Mouse (Mus musculus) mesoderm, embryonic 11.5 days (tissue): ENCODE measurements around the gene Wdr62.
A peak's percentile ranks its signal among the peaks of the same experiment; 100 is the strongest.

ENCODE experiments used
- DNase-seq: peaks from one replicate; pipeline ENCODE4 v3.0.0-alpha.2; 2012; ENCODE audit warnings: low read depth, low spot score

Wdr62 gene

GRCm38 (mm10) chr7:30306083-30306779 lies 26.0 kb upstream of the Wdr62 start:
- no peak for DNase-seq

DNA sequence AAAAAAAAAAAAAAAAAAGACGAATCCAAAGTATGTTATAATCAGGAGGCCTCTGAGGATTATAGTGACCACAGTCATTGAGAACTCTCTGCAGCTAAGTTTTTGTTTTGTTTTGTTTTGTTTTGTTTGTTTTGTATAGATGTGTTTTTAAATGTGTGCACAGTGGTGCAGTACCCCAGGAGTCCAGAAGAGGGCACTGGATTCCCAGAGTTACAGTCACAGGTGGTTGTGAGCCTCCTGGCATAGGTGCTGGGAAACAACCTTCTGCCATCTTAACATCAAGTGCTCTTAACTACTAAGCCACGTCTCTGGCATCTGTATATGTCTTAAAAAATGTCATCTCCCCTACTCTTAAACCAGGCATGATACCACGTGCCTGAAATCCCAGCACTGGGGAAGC lies 20.7 kb upstream of the Wdr62 start:
- peak; percentile 30 for DNase-seq

GRCm38 (mm10) chr7:30297266-30297665 lies 17.0 kb upstream of the Wdr62 start:
- DNase-seq = no peak

GRCm38 (mm10) chr7:30296816-30297215 lies 16.6 kb upstream of the Wdr62 start:
- no peak for DNase-seq

DNA sequence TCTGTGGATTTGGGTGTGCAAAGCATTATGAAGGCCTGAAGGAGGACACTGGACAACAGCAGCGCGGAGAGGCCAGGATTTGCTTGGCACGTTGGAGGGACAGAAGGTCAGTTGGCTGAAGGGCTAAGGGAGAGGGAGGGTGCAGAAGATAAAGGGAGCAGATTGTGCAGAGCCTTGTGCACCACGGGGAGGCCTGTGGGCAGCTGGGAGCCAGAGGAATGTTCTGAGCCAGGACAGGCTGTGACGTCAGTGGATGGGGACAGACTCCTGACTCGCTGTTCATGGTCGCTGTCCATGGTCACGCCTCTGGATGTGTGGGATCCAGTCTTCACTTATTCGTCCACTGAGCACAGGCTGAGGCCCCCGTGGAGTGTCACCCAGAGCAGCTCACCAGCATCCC lies 14.9 kb upstream of the Wdr62 start:
- no peak for DNase-seq

DNA sequence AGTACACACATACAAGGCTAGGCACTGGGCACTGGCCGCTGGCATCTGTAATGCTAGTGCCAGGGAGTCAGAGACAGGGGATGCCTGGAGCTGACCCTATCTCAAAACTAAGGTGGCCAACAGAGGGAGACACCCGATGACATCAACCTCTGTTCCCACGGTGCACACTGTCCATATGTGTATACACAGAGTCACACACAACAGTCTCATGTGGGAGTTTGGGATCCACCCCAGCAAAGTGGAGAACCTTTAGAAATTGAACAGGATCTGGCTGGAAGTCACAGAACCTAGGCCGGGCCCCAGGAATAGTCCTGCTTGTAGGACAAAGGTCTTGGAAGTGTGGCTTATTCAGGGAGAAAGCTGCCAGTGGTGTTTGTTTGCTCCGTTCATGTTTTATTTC lies 14.1 kb upstream of the Wdr62 start:
- DNase-seq = no peak

DNA sequence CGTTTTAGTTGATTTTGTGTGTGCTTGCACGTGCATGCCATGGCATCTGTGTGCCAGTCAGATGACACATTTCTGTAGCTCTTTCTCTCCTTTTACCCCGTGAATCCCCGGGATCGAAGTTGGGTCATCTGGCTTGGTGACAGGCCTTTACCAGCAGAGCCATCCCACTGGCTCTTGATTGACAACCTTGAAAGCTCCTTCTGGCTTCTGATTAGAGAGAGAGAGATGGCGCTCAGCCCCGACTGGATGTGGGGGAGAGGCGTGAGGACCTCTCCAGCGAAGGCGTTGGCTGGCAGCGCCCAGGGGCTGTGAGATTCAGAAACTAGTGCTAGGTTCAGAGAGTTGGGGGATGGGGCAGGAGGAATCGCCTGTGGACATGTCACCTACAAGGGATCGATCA lies 13.6 kb upstream of the Wdr62 start:
- no peak for DNase-seq

GRCm38 (mm10) chr7:30291215-30292131 lies 11.3 kb upstream of the Wdr62 start, which contains the start of gene Clip3:
TSS of gene Clip3 (plus strand) at chr7:30291728.
- DNase-seq = peak; percentile 87

DNA sequence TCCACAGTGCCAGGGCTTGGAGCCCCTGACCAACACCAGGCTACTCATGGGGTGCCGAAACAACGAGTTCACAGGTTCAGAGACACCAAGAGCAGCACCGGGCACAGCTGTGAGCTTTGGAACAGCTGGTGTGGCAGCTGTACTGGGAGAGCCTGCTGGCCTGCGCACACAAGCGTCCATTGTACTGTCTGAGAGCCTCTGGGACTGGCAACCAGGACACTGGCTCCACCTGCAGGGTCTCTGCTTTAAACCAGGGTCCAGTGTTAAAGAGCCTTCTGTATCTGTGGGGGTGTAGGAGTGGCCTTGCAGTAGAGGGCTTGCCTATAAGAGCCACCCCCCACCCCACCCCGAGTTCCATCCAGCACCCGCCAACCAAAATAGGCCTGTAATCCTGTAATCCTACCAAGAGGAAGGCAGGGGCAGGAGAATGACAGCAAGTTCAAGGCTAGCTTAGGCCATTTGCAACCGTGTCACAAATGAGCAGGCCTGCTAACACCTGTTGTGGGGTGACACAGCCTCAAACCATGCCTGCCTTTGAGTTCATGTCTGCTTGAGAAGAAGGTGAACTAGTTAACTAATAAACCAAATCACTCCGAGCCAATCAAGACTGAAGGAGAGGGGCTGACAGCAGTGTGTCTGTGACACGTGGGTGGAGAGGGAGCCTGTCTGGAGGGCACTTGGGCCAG lies 9.6 kb upstream of the Wdr62 start:
- peak; percentile 49 for DNase-seq

- no peak for DNase-seq
These were observed 9.0 kb upstream of the Wdr62 start for GRCm38 (mm10) chr7:30289071-30289713.

GRCm38 (mm10) chr7:30288046-30288445 lies 7.8 kb upstream of the Wdr62 start:
- no peak for DNase-seq

DNA sequence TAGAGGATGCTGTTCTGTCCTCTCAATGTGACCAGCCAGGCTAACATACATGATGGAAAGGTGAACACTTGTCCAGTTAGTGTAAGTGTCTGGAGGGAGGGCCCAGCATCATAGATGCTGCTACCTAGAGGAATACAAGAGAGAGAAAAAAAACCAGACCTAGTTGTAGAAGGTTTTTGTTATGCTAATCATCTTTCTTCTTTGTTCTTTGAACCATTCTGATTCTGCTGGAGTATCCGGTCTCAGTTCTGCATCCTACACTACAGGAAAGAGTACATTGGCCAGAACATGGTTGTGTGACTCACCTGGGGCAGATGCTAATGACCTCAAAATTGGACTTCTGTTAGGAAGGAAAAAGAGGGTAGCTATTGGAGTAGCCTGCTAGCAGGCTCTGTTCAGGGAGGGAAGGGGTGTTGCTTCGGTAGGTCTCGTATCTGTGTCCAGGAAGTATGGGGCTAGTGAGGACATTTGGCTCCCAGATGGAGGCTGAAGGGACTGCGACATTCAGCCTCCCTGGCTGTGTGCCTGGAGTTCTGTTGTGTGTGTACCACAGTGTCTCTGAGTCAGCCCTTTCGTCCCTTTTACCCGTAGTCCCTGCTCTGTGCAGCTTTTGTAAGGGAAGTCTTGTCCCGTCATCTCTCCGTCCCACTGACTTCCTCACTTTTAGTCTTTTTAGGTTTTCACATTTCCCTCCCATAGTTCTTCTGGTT lies 6.6 kb upstream of the Wdr62 start:
- no peak for DNase-seq

- DNase-seq = no peak
These were observed 2.5 kb upstream of the Wdr62 start for GRCm38 (mm10) chr7:30282740-30283139.

GRCm38 (mm10) chr7:30281522-30281921 lies 1.3 kb upstream of the Wdr62 start:
- DNase-seq = no peak

DNA sequence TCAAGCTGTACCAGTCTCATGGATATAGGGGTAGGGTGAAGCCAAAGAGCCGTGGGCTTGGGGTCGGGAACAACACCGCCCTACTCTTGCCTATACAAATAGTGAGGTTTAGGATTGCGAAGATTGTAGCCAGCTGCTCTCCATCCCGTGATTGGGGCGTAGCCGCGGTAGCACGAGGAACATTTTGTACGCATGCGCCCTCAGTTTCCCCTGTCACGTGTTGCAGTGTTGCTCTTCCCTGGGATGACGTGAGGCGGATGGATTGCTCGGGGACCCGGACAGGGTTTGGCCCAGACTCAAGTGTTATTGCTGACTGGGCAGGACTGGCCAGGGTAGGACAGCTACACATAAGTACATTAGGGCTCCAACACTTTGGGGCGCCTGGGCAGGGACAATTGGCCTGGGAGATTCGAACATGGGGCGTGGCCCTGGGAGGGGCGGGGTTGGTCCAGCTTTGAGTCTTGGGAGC lies 485 bp upstream of the Wdr62 start:
- DNase-seq = peak; percentile 93

DNA sequence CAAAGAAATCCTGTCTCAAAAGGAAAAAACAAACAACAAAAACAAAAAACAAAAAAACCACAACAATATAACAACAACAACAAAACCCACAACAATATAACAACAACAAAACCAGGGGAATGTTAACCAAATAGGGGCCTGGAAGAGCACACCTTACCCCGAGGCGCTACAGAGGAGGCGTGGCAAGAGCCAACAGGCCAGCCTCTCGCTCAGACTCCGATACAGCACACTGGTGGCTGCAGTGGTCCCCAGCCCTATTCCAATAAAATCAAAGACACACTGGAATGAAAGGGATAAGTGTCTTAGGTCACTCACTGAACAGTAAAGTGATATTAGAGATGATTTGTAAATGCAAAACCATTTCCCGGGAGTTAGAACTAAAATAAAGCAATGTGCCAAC lies 683 bp downstream of the Wdr62 start:
- no peak for DNase-seq

GRCm38 (mm10) chr7:30278911-30279310 lies 1.3 kb downstream of the Wdr62 start:
- DNase-seq = no peak

GRCm38 (mm10) chr7:30274383-30274782 lies 5.8 kb downstream of the Wdr62 start:
- no peak for DNase-seq

- DNase-seq = no peak
These were observed 10.6 kb downstream of the Wdr62 start for GRCm38 (mm10) chr7:30269641-30270040.

GRCm38 (mm10) chr7:30266780-30267179 lies 13.4 kb downstream of the Wdr62 start:
- no peak for DNase-seq

GRCm38 (mm10) chr7:30265935-30266334 lies 14.3 kb downstream of the Wdr62 start:
- no peak for DNase-seq
